Mouse (Mus musculus): ENCODE data around the gene Slc37a1. TPM values are rescaled to one million over a fixed set of nuclear protein-coding genes. Genes with fewer than 3 reads are reported as not detected.

Slc37a1 gene
- total RNA-seq (2021) = 10 to 100 TPM; 10.6 TPM

DNA sequence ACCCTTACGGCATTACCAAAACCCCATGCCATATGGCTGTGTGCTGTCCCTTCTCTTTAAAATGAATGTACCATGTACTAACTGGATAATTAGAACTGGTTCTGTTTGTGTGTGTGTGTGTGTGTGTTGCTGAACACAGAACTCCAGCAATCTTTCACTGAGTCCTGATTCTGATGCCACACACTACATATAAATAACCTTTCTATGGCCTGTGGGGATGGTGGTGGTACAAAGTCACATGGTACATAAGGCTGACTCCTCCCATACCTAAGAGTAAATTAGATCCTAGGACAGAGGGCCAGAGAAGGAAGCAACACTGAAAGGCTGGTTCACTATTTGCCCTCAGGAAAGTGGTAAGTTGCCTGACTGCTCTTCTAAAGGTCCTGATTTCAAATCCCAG is at the start of gene Slc37a1:
Gene Slc37a1, plus strand, starts transcription at position 301 of the 400 bp plus-strand sequence.
- intact Hi-C loops (cut with DNase I) = no loop called here
- DNase-seq = no peak

DNA sequence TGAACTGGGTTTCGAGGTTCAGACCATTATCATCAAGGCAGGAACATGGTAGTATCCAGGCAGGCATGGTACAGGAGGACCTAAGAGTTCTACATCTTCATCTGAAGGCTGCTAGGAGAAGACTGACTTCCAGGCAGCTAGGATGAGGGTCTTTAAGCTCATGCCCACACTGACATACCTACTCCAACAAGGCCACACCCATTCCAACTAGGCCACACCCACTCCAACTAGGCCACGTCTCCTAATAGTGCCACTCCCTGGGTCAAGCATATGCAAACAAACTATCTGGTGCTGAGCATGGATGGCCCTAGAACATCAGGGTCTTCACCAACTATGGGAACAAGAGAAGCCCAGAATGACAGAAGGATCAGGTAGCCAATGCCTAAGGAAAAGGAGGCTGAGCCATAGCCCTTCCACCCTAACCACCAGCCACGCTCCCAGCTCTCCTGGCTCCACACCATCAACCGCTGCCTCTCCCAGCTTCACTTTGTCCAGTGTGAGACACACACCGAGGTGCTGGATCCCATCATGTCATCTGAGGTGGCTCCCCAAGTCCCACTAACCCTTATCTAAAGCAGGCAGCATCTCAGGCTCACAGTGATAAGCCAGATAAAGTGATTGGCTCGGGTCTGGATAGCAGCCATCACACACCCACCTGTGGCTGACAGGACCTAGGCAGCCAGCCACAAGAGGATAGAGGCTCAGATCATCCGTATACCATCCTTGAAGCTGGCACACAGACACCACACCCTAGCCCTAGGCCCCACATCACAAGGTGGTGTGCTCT is 48.2 kb upstream of the Slc37a1 start:
- intact Hi-C loops (cut with DNase I) = no loop called here
- no peak for DNase-seq

DNA sequence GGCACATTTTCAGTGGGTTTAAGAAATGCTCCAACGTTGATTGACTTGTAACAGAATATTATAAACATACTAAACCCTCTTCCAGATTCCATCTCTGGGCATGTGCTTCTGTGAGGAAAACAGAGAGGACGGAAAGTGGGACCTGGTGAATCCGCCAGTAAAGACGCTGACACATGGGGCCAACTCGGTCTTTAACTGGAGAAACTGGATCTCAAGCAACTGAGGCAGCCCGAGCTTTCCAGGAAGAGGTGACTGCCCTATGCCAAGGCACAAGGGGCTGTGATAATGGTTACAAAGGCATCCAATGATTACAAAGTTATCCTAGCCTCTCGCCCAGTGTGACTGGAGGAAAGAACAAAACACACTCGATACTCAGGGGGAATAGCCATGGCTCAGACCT is 45.4 kb upstream of the Slc37a1 start:
- intact Hi-C loops (cut with DNase I) = loop anchor here (5.0 kb wide), 1 partner anchor 229 kb away; no protein-coding TSS in a partner anchor
- DNase-seq = no peak

DNA sequence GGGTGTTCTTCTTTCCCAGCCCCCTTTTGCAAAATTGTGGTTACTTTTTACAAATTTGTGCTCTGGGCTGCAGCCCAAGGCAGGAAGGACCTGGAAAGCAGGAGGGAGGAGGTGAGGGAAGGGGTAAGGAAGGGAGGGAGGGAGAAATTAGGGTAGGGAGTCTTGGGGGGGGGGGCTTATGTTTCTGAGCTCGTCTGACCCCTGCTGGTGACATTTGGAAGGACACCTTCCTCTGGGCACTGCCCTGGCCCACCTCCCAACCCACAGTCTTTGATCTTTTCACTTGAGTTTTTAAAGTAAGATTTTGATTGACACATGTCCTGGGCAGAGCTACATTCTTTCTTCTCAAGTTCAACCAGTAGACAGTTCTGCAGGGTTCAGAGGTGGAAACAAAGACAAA is 43.8 kb upstream of the Slc37a1 start:
- intact Hi-C loops (cut with DNase I) = loop anchor here (2.0 to 5.0 kb wide), 2 partner anchors 104 to 230 kb away; no protein-coding TSS in a partner anchor
- peak in 1 of 2 experiments; percentile 41 for DNase-seq

DNA sequence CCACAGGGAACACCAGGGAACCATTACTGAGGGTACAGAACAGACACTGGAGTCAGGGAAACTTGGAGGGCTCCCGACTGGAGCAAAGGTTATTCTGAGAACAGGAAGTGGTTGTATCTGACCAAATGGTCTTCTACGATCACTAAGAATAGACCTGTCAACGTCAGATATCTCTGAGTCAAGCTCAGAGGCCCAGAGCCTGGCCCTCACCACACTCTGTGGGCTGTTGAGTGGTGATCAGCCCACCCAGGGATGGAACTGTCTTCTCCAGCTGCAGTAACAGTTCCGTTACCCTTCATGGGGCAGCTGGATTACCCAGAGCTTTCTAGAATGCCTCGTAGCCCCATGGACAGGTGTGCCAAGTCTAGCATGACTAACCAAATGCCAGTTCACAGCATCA is 41.3 kb upstream of the Slc37a1 start:
- DNase-seq = peak; percentile 77 to 79

DNA sequence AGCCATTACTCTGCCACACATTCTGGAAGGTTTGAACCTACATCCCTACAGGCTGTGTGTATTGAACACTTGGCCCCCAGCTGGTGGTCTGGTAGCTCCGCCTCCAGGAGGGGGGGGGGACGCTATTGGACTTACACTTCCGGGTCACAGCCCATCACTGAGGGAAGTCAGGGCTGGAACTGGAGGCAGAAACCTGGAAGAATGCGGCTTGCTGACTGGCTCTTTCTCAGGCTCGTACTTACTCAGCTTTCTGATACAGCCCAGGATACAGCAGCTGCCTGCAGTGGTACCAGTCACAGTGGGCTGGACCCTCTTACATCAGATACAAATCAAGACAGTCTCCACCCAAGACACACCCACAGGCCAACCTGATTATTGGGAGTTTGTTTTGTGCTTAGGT is 39.4 kb upstream of the Slc37a1 start:
- DNase-seq = no peak
- intact Hi-C loops (cut with DNase I) = no loop called here

More for the DNA sequence above, 41.3 kb upstream of the Slc37a1 start:
- intact Hi-C loops (cut with DNase I) = no loop called here

DNA sequence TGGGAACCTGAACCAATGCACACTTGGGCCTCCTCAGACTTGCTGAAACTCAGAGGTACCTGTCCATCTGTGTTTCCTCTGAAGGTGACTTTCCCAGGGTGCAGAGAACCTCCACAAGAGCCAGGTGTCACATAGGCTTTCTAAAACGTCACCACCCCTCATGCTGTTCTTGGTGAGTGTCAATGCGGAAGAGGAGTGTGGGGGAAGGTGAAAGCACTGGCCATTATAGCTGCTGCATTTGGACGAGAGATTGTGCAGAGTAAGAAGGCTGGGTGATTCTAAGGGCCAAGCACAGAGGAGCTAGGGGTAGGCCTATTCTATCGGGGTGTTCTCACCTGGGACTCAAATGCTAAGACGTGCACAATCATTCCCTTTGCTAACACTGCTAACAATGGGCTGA is 32.6 kb upstream of the Slc37a1 start:
- DNase-seq = no peak
- intact Hi-C loops (cut with DNase I) = loop anchor here (1.0 to 2.0 kb wide), 3 partner anchors 43 to 90 kb away; no protein-coding TSS in a partner anchor

DNA sequence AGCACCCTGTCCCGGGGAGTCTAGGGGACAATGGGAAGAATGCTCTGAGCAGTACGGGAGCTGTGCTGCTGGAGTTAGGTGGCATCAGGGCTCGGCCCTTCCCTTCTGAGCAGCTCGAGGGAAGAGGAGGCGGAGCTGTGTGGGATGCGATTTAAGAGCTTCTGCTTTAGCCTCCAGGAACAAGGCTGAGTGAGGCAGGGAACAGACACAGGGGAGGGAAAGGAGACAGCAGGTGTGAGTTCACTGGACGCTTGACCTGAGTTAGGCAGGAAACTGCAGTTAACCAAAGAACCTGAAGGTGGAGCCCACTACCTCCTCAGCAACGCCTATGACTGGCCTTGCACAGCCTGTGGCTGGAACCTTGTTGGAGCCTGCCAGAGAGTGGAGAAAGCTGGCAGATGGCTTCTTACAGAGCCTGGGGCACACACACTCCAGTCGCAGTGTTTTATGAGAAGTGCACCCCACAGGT is 32.1 kb upstream of the Slc37a1 start:
- peak; percentile 89 to 91 for DNase-seq
- intact Hi-C loops (cut with DNase I) = loop anchor here (1.0 to 2.0 kb wide), 3 partner anchors 42 to 90 kb away; no protein-coding TSS in a partner anchor

DNA sequence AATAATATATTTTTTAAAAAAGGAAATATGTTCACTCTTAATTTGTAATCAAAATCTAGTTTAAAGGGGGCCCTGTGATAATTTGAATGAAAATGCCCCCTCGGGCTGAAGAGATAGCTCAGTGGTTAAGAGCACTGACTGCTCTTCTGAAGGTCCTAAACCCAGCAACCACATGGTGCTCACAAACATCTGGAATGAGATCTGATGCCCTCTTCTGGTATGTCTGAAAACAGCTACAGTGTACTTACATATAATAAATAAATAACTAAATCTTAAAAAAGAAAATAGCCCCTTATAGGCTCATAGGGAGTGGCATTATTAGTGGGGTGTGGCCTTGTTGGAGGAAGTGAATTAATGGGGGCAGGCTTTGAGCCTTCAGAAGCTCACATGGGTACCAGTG is 29.4 kb upstream of the Slc37a1 start:
- no peak for DNase-seq
- intact Hi-C loops (cut with DNase I) = loop anchor here (5.0 kb wide), 1 partner anchor 235 kb away; no protein-coding TSS in a partner anchor

DNA sequence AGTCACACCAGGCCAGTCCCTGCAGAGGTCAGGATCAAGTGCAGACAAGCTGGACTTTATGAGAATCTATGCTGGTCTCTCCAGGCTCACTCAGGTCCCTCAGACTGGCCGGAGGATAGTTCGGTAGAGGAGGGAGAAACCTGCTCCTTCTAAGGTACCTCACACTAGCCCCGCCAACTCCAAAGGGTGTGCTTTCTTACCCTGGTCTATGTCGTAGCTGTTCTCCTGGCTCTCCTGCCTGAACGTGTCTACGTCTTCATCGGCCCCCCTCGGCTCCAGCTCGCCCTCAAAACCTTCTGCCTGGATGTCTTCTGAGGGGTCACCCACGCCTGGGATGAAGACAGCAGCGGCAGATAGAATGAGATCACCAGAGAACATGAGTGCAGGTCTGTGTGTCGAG is 28.7 kb upstream of the Slc37a1 start:
- no peak for DNase-seq
- intact Hi-C loops (cut with DNase I) = loop anchor here (5.0 kb wide), 1 partner anchor 234 kb away; no protein-coding TSS in a partner anchor

DNA sequence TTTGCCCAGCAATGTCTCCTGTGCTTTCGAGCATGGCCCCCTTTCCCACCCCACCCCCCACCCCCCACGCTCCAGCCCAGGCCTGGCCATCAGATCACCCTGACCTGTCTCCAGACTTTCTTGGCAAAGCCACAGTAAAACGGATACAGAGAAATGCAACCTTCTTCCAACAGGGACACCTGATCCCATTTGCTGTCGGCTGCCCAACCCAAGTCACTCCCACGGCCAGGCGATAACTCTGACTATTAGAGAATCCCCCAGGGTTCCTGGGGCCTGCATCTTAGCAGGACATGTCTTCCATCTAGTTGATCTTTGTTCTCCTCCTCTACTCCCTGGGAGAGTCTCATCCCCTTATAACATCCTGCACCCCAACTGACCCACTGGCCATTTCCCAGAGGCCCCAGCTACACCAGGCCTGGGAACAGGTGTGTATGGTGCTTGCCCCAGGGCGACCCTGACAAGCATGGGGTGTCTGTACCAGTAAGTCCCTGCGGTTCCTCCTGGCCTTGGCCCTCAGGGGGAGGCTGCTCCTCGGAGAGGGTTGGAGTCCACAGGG is 28.2 kb upstream of the Slc37a1 start:
- DNase-seq = no peak
- intact Hi-C loops (cut with DNase I) = loop anchor here (5.0 kb wide), 1 partner anchor 234 kb away; no protein-coding TSS in a partner anchor

DNA sequence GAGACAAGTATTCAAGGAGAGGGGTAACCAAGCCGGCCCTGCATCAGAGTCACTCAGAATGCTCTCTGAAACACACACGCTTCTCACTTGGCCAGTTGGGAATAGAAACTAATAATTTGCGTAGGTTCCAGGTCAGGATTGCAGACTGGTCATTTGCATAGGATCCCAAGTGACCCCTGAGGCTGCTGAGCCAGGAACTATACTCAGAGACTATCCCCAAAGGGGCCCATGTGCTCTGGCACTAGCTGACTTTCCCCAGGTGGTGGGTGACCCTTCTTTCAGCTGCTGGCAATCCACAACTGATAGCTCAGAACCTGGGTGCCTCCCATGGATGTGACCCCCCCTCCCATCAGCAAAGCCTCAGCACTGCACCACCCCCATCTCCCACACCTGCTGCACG is 27.4 kb upstream of the Slc37a1 start:
- intact Hi-C loops (cut with DNase I) = loop anchor here (5.0 kb wide), 1 partner anchor 233 kb away; no protein-coding TSS in a partner anchor
- DNase-seq = no peak

DNA sequence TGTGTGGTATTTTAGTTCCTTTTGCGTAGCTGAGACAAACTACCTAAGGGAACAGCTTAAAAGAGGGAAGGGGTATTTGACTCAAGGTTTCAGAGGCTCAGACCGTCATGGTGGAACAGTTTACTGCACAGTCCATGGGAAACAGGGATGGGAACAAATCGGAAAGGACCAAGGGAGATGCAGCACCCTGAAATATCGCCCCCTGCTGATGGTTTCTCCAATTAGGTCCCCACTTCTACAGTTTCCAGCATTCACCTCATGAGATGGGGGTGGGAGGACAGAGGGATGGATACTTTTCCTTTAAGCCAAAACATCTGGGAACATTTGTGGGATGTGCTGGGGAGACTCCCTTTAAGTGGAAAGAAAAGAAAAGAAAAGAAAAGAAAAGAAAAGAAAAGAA is 26.8 kb upstream of the Slc37a1 start:
- intact Hi-C loops (cut with DNase I) = loop anchor here (5.0 kb wide), 1 partner anchor 232 kb away; no protein-coding TSS in a partner anchor
- no peak for DNase-seq

DNA sequence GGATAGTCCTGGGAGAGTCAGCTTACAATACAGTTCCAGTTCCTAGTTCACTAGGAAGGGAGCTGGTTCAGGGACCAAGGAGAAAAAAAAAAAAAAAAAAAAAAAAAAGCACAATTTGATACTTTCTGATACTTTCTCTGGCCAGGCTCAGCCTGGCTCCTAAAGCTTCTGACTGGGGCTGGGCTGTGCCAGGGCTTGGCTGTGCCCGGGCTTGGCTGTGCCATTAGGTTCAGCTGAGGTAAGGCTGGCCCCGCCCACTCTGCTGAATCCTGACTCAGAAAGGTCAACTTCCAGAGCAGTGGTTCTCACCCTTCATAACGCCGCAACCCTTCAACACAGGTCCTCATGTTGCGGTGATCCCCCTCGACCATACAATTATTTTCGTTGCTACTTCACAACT is 26.2 kb upstream of the Slc37a1 start:
- intact Hi-C loops (cut with DNase I) = no loop called here
- DNase-seq = peak; percentile 87 to 88

DNA sequence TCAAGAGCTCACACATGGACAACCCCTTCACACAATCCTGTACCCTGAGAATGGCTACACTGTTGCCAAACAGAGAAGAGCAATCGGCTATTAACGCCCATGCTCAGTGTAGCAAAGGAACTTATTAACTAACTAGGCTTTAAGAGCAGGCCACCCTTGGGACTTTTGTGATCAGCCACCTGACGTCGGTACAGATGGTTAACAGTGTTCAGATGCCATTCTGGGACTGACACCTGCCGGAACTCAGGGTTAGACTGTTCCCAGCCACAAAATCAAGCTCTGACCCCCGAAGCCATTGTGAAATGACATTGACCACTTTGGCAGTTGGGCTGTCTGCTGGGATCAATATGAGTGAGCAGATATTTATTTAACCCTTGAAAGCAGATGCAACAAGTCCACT is 25.2 kb upstream of the Slc37a1 start:
- intact Hi-C loops (cut with DNase I) = no loop called here
- DNase-seq = peak in 1 of 2 experiments; percentile 20

DNA sequence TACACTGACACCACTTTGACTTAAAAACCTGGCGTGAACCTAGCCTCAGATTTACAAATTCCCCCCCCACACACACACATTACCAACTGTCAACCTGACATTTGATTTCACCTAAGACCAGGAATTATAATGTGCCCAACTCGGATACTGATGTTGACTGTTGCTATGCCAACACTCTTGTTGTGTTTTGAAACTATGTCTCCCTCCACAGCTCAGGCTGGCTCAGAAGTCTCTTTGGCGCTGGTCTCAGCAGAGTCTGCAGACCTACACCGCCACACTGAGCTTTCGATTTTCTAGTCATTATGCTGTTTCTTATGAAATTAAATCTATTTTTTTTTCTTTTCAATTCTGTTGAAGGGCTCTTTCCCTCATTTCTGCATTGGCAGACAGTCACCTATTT is 23.9 kb upstream of the Slc37a1 start:
- intact Hi-C loops (cut with DNase I) = no loop called here
- peak; percentile 37 to 61 for DNase-seq

DNA sequence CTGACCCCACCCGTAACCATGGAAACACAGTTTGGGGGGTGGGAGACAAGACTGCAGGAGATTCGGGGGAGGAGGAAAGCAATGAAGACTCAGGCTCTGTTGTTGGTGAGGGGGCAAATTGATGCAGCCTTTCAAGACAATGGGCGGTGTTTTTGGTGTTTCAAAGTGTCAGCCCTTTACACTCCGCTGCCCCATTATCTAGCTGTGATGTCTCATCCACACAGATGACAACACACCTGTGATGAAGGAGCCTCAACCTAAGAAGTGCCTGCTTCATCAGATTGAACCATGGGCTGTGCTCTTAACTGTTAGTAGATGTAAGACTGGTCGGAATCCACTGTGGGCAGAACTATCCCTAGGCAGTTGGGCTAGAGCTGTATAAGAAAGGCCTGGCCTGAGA is 22.8 kb upstream of the Slc37a1 start:
- no peak for DNase-seq
- intact Hi-C loops (cut with DNase I) = no loop called here

DNA sequence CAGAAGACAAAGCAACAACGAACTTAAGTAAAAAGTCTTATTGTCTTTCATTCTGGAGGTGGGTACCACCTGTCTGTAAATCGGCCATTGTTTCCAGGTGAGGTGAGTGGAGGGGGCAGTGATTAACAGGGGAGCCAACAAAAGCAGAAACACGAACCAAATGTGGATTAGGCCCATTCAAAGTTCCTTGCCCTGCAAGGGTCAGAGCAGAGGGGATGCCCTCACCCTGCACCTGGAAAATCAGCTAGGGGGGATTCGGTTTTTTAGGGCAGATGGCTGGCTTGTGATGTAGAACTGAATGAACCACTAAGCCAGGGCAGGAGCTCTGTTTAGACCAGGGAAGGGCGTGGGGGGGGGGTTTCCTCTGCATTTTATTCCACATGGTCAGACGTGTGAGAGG is 22.2 kb upstream of the Slc37a1 start:
- DNase-seq = no peak
- intact Hi-C loops (cut with DNase I) = no loop called here

DNA sequence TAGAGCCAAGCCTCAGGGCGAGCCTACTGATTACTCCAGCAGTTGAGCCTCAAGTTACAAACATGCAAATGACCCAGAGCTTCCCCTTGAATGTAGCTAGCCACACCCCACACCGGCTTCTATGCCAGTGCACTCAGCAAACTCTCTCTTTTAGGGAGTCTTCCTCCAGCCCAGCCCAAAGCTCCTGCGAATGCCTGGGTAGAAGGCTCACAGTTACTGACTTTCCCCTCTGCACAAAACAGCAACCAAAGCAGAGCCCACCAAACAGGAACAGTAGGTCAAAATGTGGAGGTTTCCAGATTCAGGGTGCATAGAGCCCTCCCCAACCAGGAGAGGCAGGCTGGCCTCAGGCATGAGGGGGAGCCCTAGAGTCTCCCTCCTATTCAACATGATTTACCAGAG is 21.4 kb upstream of the Slc37a1 start:
- intact Hi-C loops (cut with DNase I) = no loop called here
- peak in 1 of 2 experiments; percentile 31 for DNase-seq

DNA sequence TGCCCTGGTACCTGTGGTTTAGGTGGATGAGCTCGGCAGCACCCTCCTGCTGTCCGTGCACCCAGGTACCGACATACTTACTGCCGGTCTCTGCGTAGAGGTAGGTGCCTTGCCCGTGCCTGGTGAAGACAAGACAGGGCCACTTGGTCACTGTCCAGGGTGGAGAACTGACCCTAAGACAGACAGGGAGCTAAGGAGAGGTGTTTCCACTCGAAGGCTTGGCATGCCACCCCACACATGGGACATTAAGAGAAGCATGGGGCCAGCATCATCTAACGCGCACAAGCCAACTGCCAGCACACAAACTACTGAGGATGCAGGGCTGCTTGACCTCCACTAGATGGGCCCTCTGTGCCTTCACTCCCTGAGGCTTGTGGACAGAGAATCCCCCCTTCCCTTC is 20.8 kb upstream of the Slc37a1 start:
- intact Hi-C loops (cut with DNase I) = no loop called here
- no peak for DNase-seq

DNA sequence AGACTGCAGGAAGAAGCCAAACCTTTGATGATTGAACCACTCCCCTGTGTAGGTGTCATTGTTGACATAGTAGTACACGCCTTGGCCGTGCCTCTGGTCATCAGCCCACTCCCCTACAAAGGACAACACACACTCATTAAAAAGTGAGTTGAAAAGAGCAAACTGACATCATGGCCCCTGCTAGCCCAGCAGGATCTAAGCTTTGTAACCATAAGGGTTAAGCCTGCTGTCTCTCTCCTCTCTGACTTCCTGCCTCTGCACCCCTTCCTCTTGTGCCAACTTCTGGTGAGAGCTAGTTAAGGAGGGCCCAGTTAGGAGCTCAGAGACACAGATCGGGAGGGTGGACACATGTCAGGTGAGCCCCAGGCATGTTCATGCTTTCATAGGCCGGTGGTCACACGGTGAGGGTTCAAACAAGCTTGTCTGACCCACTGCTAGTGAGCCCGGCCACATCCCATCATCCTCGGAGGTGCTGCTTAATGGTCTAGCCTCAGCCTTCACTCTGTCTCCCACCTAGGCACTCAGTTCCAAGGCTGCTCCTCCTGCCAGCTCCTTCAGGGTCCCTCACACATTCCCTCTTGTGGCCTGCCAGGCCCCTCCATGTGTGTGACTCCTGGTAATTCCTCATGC is 20.2 kb upstream of the Slc37a1 start:
- intact Hi-C loops (cut with DNase I) = no loop called here
- peak in 1 of 2 experiments; percentile 9 for DNase-seq

All from heart, postnatal 10 days (tissue).